In the genomic region with DNA sequence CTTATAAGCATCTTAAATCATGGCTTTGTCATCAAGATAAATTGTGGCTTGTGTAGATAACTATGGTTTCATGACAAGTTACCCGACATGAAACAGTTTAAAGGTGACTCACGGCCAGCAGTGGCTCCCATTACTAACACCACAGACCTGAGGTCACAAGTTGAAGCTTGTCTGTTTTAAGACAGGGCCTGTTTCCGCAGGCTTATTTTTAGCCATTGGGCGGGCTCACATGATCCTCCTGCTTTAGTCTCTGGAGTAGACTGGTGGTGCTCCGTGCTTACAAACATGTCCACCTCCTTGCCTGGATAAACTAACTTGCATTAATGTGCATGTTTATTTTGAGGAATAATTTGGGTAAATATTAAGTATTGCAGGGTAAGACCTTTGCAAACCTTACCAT, we compare ENCODE assay signal across 13 mouse cellular contexts. TPM values are rescaled to one million over a fixed set of nuclear protein-coding genes. Genes with fewer than 3 reads are reported as not detected.
A peak's percentile ranks its signal among the peaks of the same experiment; 100 is the strongest.
DNase-seq lines count a peak whose midpoint lies in the region; ATAC-seq lines count a peak whose summit lies in the region.
"Had no signal": no experiment of that assay in that cellular context is flagged by ENCODE, and none has a peak within 500 bp of the region (broad histone marks: within the 10 kb centered on the region; RNA-seq: fewer than 3 reads in every experiment).

No protein-coding gene starts in this region.

- no peak for ATAC-seq in hindbrain, embryonic 14.5 days (ENCODE audit: low FRiP score)
- ATAC-seq: CD4-positive, CD25-positive, alpha-beta regulatory T cell, adult 4 months; inflammation-experienced regulatory T-cells, adult 6 months had no signal

- H3K9ac ChIP-seq in hindbrain, embryonic 14.5 days = no peak overlapping the region
- H3K9ac ChIP-seq: liver, embryonic 15.5 days had no signal

- H3K4me1 ChIP-seq in hindbrain, embryonic 14.5 days (replicated peaks; ENCODE audit: control insufficient read depth, insufficient read depth, low read length) = no peaks in the 10 kb centered on the region

- no peak overlapping the region for H3K4me2 ChIP-seq in hindbrain, embryonic 14.5 days (replicated peaks)
- H3K4me2 ChIP-seq: liver, embryonic 15.5 days had no signal

- intact Hi-C loops in heart, postnatal 25 days (cut with DNase I) = no loop called here
- intact Hi-C loops in heart, postnatal 14 days (cut with DNase I) = loop anchor here (5.0 kb wide), 1 partner anchor 103 kb away; no protein-coding TSS in a partner anchor

- no peak overlapping the region for H3K27ac ChIP-seq in hindbrain, embryonic 14.5 days
- H3K27ac ChIP-seq: liver, embryonic 15.5 days had no signal

- WGBS in hindbrain, embryonic 14.5 days = 90% methylated on average over 5 of the region's 5 CpGs

- no peaks in the 10 kb centered on the region for H3K27me3 ChIP-seq in hindbrain, embryonic 14.5 days (ENCODE audit: control insufficient read depth, insufficient read depth, low read length)
- H3K27me3 ChIP-seq: liver, embryonic 15.5 days had no signal

- H3K9me3 ChIP-seq in hindbrain, embryonic 14.5 days (ENCODE audit: control insufficient read depth, low read length) = no peaks in the 10 kb centered on the region
- H3K9me3 ChIP-seq: liver, embryonic 15.5 days had no signal

- DNase-seq in heart, adult 11 months = peak; percentile 96
- no peak for DNase-seq in heart, postnatal 25 days (ENCODE audit: low spot score)
- DNase-seq in 416B (ENCODE audit: low read depth) = peak; percentile 77
- DNase-seq in heart, adult 18-20 months = peak; percentile 63 to 76
- peak; percentile 11 to 40 for DNase-seq in heart, postnatal 14 days
- DNase-seq in natural killer cell, adult 2 months (ENCODE audit: low spot score in 2 of 2) = no peak
- DNase-seq in thymus, adult 18-20 months = no peak
- DNase-seq in hindbrain, embryonic 14.5 days (ENCODE audit: low spot score) = no peak
- DNase-seq: cerebellum, postnatal 10 days; right cerebral cortex, postnatal 4 days had no signal

- peaks cover 94% of the 10 kb centered on the region for H3K36me3 ChIP-seq in hindbrain, embryonic 14.5 days (replicated peaks; ENCODE audit: control insufficient read depth, insufficient read depth)

- H3K4me3 ChIP-seq in hindbrain, embryonic 14.5 days (replicated peaks; ENCODE audit: low read length) = no peak overlapping the region
- H3K4me3 ChIP-seq: liver, embryonic 15.5 days had no signal

RNA-seq across cellular contexts. Expression of a gene that starts 39.8 kb away (rescaled TPM):
- total RNA-seq in heart, postnatal 25 days (2021) = 10 to 100 TPM; 78.6 to 96.1 TPM
- 10 to 100 TPM; 91.4 to 92.6 TPM for total RNA-seq in heart, adult 18-20 months (2021)
- 10 to 100 TPM; 84.4 to 92.5 TPM for total RNA-seq in heart, postnatal 14 days (2021)
- polyA plus RNA-seq in hindbrain, embryonic 14.5 days (2014; fragmentation: Nextera tagmentation; extraction: Ambion mirVana) = 119 and 124 TPM in 2 replicates

RNA-seq across cellular contexts. Expression of a gene that starts 39.9 kb away (rescaled TPM):
- 100 to 1,000 TPM; 143 to 166 TPM for total RNA-seq in heart, postnatal 25 days (2021)
- 100 to 1,000 TPM; 129 to 156 TPM for total RNA-seq in heart, adult 18-20 months (2021)
- total RNA-seq in heart, postnatal 14 days (2021) = 10 to 100 TPM; 82.2 to 97.3 TPM
- polyA plus RNA-seq in hindbrain, embryonic 14.5 days (2014; fragmentation: Nextera tagmentation; extraction: Ambion mirVana) = 100 and 109 TPM in 2 replicates

RNA-seq across cellular contexts. Expression of a gene that starts 50.7 kb away (rescaled TPM):
- total RNA-seq in heart, postnatal 25 days (2021) = 10 to 100 TPM; 16.2 to 18.3 TPM
- 10 to 100 TPM; 14.6 to 19.4 TPM for total RNA-seq in heart, adult 18-20 months (2021)
- total RNA-seq in heart, postnatal 14 days (2021) = 10 to 100 TPM; 16.3 to 20.8 TPM
- 25.3 and 29.7 TPM in 2 replicates for polyA plus RNA-seq in hindbrain, embryonic 14.5 days (2014; fragmentation: Nextera tagmentation; extraction: Ambion mirVana)

Comparison
In these comparisons a context has a peak if more than half of its experiments do, and no peak if none do; other contexts are left out.
1. DNase-seq: peak in heart, adult 11 months (single experiment), 416B (single experiment), heart, adult 18-20 months (2 of 2) and heart, postnatal 14 days (2 of 2); none in heart, postnatal 25 days (single experiment), natural killer cell, adult 2 months (0 of 2), thymus, adult 18-20 months (0 of 2) and hindbrain, embryonic 14.5 days (single experiment).